Mouse (Mus musculus) 416B (cell line): ENCODE results near the gene Prima1.
A peak's percentile ranks its signal among the peaks of the same experiment; 100 is the strongest.

Experiments
- DNase-seq: peaks from one replicate; pipeline ENCODE4 v3.0.0; 2011; ENCODE audit warnings: low read depth

The Prima1 gene

DNA sequence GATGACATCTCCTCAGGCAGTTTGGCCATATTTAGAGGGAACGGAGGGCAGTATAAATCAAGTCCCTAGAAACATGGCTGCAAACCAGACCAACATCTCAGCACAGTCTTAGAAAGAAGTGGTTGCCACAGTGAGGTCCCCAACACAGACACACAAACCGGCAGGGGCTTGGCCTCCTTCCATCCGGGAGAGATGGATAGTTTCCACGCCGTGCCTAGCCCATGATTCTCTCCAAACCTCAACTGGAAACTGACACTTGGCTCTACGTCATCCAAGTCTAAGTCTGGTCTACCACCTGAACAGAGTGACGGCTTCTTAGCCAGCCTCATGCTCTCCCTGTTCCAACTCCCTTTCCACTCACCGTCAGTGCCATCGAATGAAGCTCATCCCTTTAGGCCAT, 18.3 kb downstream of the Prima1 start:
- DNase-seq = no peak

DNA sequence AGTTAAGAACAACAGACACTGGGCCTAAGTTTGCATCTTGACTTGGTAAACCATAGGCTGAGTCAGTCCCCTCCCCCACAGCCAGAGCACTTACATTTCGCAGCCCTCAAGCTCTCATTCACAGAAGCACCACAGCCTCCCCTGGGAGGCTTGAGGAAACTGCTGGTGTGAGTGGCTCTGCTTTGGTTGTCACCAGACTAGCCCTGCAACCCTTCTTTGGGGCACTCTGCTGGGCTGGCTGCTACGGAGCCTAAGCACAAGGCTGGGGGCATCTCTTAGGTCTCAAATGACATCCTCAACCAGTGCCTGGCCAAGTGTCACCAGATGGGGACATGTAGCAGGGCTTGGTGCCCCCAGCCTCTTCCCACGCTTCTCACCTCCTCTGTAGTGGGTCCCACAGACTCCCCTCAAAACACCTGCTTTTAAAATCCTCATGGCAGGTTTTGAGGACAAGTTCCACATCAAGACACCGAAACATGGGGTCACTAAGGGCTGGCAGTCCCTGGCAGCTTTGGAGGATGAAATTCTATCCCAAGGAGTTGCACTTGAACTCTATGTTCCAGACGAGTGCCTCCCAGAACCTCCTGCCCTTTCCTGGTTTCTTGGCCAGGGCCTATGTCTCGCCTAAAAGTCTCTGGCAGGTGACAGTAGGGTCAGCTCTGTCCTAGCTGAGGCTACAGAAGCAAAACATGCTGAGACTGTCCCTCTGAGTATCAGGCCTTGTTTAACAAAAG, 25.9 kb downstream of the Prima1 start:
- no peak for DNase-seq

DNA sequence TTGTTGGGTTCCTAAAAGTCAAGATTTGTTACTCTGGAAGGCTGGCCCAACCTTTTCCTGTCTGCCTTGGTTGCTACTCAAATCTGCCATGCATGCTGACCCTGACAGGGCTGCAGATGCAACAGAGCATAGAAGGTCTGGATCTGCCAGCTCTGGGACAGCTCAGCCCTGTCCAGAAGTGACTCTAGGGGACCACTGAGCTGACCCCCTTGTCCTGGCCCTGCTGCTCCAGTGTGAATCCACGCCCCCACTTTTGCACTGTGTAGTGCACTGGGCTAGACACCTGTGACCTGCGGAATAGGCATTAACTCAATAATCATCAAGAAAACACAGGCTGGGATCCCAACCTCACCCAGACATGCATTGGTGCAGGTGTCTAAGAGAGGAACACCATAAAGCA, 27.2 kb downstream of the Prima1 start:
- no peak for DNase-seq

DNA sequence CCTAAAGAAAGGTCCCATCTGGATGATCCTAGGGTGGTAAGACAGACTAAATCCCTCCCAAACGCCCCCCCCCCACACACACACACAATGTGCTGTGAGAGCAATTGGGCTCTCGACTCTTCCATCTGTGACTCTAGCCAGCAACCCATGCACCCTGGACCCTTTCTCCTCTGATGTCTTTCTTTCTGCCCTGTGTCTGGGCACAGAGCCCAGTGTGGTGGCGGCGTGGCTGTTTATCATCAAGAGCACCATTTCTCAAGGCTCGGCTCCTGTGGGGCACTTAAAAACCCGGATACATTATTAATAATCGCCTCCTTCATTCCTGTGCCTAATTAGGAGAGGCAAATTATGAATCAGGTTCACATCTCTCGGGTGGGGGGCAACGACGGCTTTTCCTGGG, 27.7 kb downstream of the Prima1 start:
- no peak for DNase-seq

DNA sequence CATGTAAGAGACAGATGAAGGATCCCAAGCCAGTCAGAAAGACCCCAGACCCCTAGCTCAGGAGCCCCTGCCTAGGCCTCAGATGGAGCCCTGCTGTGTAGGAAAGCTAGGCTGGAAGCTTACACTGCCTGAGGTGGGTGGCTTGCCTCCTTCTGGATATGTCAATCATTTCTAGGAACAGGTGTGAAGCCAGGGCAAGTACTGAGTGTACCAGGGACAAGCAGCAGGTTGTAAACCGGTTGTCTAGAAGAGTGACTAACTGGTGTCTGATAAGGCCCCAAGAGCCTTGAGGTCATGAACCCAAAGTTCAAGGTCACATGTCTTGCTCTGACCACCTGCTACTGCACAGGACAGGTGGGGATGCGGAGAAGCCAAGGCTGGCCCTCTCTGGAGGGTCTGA, 28.4 kb downstream of the Prima1 start:
- DNase-seq = no peak

DNA sequence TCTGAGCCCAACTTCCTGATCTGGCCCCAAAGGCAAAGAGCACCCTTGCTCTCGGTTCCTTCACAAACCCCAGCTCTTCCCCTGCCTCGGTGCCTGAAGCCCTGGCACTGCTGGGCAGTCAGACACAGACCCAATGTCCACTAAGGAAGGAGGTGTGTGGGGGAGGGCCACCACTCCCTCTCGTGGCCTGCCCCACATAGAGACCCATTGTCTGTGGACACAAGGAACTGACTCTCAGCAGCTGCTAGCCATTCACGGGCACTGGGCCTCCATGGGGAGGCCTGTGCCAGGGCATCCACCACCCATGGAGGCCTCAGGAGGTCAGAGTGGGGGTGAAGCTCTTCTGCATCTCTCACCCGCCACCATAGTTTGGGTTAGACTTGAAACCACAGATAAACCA, 30.9 kb downstream of the Prima1 start:
- no peak for DNase-seq

DNA sequence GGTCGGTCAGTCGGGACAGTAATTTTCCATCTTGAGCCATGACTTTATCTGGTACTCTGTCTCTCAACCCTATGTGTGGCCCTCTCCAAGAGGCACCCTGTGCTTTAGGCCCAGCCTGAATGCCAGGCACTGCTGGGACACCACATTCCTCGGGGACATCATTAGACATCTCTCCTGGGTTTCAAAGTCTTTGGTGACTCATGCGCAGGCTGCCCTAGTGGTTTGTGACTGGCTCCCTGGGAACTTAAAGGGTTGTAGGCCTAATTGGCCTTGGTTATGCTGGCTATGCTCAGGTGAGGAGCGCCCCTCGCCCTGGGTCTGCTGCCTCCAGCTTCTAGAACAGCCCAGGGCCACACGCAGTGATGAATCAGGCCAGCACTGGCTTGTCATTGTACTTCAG, 32.4 kb downstream of the Prima1 start:
- no peak for DNase-seq

DNA sequence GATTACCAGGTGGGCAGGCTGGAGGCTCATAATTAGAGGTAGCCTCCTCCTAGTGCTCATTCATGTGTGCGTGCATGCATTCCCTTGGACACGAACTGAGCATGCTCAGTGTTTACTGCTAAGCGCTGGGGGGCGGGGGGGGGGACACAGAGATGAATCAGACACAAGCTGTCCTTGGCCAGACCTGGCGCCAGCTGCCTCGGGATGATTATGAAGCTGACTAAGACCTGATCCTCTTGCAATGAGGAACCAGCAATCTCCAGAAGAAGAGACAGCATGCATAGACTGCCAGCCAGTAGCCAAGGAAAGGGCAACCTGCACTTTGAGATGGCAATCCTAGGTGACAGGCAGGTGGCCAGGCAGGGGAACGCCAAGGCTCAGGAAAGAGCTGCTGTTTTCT, 36.4 kb downstream of the Prima1 start:
- DNase-seq = no peak

DNA sequence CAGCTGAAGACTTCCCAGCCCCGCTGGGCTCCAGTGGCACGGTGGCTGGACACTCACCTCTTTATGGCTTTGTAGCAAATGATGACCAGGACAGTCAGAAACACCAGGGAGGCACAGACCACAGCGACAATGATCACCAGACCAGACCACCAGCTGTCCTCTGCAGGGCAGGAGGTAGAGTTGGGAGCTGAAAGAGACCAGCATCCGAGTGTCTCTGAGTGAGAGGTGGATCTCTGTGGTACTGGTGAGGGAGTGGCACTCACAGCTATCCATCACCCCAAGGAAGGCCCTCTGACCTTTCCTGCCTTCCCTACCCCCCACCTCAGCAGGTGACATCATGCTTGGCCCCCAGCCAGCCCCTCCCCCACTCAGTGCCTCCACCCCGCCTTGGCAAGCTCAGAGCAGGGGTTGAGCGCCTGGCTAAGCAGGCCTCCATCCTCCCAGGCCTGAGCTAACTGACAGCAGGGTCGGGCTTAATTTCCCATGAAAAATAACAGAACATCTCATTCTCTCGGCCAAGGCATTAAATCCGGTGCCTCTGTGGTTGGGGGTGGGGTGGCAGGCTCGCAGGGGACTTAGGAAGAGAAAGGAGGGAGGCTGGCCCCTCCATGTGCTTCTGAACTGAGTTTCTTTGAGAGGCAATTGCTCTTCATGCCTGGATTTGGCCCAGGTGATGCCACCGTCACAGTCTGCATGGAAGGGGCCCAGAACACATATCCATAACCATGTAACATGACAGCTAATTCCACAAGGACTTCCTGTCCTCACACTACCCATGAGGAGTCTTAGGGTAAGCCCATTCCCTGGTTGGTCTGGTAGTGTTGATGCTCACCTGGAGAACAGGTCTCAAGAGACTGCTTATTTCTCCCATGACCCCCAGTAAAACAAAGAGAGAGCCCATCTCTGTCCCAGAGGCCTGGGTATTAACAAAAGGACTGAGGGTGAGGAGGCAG, 39.1 kb downstream of the Prima1 start:
- no peak for DNase-seq

DNA sequence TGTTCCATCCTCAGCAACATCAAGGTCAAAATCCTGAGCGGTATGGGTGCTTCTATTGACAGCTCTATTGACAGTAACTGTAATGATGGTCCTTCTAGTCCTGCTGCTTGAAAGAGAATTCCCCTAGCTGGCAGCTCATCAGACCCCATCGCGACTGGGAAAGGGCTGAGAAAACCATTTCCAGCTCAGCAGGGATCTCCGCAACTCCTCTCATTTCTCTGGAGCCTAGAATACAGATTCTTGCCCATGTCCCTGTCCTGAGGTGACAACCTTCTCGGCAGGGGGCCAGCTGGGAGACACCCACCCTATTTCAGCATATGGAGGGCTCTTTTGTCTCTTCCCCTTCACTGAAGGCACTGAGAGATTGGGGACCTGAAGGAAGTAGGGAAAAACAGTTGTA, 49.0 kb downstream of the Prima1 start:
- DNase-seq = no peak

DNA sequence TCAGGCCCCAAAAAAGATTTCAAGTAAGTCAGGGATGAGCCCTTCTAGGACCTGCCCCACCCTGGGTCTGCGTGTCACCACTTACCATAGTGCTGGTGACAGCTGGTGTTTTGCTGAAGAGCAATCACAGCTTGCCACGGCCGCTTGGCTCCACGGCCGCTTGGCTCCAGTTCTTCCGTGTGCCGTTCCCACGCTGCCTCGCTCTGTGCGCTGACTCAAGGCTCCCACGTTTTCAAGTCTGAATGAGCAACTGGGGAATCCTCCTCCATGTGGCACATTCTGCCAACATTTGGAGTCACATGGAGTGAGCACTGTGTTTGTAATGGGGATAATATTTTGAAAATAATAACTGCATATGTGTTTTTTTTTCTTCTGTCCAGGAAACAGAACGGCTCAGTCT, 52.2 kb downstream of the Prima1 start:
- no peak for DNase-seq

DNA sequence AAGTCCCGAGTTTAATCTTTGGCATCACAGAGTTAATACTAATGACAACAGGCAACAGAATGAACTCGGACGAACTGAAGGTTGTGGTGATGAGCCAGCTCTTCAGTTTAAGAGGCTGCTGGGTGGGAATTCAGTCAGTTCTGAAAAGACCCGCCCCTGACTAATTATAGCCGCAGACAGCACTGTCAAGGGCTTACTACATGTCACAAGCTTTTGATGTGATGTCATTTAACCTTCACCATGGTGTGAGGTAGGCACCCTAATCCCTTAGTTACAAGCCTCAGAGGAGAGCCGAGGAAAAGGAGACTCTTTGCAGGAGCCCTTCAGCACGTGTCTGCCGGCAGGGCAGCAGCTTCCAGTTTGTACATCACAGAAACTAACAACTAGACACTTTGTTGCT, 53.7 kb downstream of the Prima1 start:
- DNase-seq = no peak

DNA sequence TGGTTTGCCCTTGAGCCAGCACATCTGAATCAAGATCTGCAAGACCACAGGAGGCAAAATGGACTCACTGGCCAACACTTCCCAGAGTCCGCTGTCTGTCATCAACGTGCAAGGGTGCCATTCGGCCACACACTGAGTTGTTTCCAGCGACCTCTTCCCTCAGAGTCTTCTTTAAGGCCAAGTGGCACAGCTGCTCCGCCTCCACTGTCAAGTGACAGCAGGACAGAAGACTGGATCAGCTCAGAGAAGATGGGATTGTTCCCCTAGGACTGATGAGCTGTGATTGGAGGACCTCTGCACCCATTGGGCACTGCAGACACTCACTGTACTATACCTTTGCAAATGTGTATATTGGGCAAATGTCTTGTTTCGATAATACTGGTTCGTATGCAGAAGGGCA, 54.9 kb downstream of the Prima1 start:
- no peak for DNase-seq

DNA sequence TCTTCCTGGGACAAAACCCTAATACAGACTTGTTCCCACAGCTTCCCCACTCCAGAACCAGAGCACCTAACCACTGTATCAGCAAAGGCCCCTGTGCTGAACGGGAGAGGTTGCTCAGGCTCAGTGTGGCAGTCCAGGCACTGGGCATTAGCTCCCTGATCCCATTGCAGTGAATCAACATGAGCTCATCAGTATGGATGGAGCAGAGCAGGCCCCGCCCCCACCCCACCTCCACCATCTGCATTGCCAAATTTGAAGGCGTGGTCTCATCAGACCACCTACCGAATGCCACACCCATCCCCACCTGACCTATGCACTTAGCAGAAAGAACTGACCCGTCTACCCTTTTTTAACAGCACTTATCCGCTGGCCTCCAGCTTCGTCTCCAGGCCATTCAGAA, 58.9 kb downstream of the Prima1 start:
- DNase-seq = no peak

DNA sequence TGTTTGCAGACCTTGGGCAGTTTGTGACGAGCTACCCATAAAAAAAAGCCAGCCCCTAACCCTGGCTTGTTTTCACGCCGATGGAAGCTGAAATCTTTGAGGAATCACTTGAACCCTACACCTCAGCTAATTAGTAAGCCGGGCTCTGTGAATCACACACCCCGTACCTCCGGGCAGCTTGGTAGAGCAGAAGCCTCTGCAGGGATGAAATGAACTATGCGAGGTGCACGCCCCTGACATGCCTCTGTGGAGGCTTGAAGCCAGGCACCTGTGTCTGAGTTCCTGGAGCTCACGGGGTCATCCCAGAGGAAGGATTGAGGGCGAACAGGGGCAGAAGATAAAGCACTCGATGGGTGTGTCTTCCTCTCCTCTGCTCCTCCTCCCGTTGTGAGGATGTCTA, 73.1 kb downstream of the Prima1 start:
- DNase-seq = no peak

DNA sequence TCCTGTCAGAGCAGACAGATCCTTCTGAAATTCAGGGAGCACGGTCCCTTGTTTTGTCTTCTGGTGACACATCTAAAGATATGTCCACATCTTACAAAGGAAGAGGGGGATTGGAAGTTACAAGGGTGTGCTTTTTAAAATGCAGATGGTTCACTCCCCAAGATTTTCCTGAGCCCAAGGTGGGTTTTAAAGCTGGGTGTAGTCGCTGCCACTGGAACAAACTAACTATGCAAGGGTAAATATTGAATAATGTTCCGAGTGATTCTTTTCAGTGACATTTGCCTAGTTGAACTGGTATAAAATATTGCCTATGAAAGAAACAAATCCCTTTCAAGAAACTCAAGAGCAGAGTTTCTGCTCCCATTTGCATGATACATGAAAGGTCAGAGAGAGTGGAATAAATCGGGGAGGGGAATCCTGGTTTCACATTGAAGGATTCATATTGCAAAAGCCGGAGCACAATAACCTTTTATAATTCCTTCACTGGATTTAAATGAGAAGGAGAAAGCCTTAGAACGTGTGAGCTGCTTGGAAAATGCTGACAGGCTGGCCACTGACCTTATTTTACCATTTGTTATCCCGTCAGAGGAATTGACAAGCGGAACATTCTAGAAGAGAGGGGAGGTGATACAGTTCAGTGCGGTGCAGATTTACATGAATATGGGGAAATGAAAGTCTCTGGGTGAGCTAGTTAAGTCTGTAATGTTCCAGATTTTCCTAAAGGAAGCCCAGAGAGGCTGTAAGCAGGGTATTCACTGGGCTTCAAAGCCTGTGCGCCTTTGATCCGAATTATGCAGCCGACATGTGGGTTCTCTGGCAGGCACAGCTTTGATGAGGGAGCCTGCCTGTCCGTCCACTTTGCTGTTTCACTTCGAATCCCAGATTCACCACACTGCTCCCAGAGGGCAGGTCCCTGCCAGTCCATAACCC, 77.6 kb downstream of the Prima1 start:
- no peak for DNase-seq

DNA sequence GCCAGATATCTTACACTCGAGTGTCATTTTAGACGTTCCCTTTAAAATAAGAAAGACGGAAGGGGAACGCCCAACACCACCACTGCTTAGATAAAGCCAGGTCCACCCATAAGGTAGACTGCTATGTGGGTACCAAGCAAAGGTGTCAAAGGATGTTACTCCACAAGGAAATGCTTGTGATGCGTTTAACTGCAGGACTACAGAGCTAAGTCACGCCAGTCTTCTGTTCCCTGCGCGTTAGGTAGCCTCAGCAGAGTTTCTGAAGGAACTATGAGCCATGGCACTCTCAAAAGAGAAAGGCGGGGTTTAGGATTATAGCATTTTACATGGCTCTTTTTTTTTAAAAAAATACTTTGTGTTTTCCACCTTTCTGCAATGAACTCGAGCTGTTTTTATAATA, 78.4 kb downstream of the Prima1 start:
- DNase-seq = no peak

DNA sequence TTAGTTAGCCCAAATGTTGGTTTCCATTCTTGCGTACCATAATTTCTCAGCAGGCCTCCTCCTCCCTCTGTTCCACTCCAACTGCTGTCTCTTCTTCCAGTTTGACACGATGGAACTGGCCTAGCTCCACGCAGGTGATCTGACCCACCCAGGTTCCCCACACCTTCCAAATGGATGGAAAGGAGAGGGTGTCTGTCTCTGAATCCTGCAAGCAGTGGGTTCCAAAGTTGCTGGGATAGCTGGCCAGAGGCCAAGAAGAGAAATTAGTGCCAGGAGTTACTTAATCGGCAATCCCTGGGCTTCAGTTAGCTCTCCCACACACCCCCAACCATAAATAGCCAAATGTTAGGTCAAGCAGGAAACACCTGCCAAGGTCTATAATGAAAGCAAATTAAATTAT, 81.2 kb downstream of the Prima1 start:
- DNase-seq = no peak

DNA sequence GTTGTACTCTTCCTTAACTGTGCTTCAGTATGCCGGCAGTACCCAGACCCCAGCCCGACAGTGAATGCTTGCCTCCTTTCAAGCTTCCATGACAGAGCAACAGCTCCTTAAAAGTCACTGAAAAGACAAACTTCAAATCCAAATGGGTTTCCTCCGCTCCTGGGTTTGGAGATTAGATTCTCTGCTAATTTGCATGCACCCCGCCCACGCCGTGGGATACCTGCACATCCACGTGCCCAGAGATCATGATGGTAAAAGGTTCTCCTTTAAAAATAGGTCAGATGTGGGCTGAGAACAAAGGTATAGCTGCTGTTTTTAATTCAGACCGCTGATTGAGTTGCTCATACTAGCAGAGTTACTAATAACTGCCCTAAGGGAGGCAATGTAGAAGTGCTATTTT, 82.9 kb downstream of the Prima1 start:
- DNase-seq = no peak

DNA sequence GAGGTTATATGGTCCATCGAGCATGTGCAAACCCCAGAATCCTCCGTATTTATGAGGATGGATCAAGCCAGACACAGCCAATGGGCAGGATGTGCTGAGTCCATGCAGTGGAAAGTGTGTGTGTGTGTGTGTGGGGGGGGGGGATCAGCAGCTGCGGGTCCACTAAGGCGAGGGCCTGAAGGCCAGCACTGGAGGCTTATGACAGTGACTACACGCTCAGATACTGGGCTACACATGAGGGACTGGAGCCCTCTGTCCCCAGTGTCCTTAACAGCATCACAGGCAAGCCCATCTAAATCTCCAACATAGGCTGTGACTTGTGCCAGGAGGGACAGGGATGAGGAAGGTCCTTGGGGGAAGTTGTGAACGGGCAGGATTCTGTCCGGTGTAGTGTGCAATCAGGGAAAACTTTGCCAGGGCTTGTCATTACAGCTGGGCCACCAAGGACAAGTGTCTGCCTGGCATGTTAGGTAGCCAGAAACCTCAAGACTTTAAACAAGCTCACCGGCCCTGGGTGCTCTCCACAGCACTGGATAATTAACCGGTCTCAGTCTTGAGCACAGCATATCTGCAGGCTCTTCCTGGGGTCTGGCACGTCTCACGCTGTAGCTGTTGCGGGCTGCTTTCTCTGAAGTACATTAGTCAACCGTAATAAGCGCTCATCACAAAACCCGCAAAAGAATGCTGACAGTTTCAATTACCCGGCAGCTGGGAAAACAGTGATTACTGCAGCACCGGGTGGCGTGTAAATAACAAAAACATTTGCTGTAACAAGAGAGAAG, 84.6 kb downstream of the Prima1 start:
- no peak for DNase-seq

DNA sequence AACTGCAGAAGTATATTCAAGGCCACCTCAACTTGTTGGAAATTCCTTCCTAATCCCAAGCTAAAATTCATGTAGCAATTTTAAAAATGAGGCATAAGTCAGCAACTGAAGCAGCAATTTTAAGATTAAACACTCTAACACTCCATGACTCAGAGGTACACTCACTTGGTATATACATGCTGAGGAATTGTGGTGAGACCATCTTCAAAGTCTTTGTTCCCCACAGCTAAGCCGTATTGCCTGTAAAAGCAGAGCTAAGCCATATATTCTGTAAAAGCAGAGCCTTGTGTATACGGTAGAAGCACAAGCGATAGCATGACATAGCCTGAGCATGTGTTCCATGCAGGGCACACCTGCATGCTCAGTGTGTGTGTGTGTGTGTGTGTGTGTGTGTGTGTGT, 86.5 kb downstream of the Prima1 start:
- DNase-seq = peak; percentile 4

DNA sequence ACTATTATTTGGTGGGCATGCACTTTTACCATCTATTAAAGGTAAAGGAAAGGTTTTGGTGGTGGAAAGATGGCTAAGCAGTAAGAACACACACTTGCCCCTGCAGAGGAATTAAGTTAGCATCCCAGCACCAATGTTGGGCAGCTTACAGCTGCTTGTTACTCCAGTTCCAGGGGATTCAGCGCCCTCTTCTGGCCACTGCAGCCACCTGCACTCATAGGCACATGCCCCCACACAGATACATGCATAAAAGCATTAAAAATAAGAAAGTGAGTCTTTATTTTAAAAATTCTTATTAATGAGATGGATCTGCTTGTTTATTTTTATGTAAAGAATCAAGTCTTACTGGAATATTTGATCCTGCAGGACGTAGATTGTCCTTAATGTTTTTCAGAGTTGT, 87.0 kb downstream of the Prima1 start:
- peak; percentile 10 for DNase-seq
